Mouse (Mus musculus) spleen, adult 2 months (tissue): ENCODE data around the gene Etl4.

Source experiments
- CTCF ChIP-seq: fragments of 200-500 bp; IDR thresholded peaks from 2 replicates; pipeline ENCODE4 v1.5.1; 2011; ENCODE audit warnings: mild to moderate bottlenecking, inconsistent platforms; ENCODE audit not compliant: insufficient read depth, insufficient read length, insufficient replicate concordance; ENCODE audit errors: extremely low read depth
- POLR2A ChIP-seq: fragments of 200-500 bp; IDR thresholded peaks from 2 replicates; pipeline ENCODE4 v1.6.1; 2011; ENCODE audit warnings: low read depth, low read length, inconsistent platforms

DNA sequence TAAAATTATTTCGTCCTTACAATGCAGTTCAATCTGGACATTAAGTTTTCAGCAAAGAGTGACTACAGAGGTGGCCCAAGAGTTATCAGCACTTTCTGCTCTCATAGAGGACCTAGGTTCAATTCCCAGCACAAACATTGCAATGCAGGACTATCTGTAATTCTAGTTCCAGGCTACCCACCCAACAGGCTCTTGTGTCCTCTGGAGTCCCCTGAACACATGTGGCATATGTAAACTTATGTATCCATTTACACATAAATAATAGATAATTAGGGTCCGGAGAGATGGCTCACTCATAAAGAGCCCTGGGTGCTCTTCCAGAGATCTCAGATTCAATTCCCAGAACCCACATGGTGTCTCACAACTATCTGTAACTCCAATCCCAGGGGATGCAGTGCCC lies 533.2 kb downstream of the Etl4 start:
- TF ChIP-seq POLR2A (no peak), CTCF (no peak)
